Mouse (Mus musculus): ENCODE data around the gene Cgn. TPM values are rescaled to one million over a fixed set of nuclear protein-coding genes. Genes with fewer than 3 reads are reported as not detected.

The Cgn gene
- polyA plus RNA-seq, 1 experiment = 0.20 TPM

Other genes with a start within 250 kb of the Cgn start
- 0.77 and 2.3 TPM in 2 replicates for gene Snx27, start 203.8 kb downstream of the Cgn start, polyA plus RNA-seq (2012; ENCODE audit: insufficient read depth, low replicate concordance)
- not detected in 2 replicates for gene Gm10972, start 143.4 kb downstream of the Cgn start, polyA plus RNA-seq (2012; ENCODE audit: insufficient read depth, low replicate concordance)
- gene Tuft1, start 127.6 kb downstream of the Cgn start, polyA plus RNA-seq (2012; ENCODE audit: insufficient read depth, low replicate concordance) = 1.8 and 6.8 TPM in 2 replicates
- gene Selenbp2, start 92.9 kb downstream of the Cgn start, polyA plus RNA-seq (2012; ENCODE audit: insufficient read depth, low replicate concordance) = 0.23 TPM in 1 of 2 replicates, not detected in the other
- 18.3 and 29.1 TPM in 2 replicates for gene Pogz, start 51.1 kb upstream of the Cgn start, polyA plus RNA-seq (2012; ENCODE audit: insufficient read depth, low replicate concordance)
- gene Psmb4, start 100.5 kb upstream of the Cgn start, polyA plus RNA-seq (2012; ENCODE audit: insufficient read depth, low replicate concordance) = 186 and 205 TPM in 2 replicates
- gene Selenbp1, start 146.6 kb upstream of the Cgn start, polyA plus RNA-seq (2012; ENCODE audit: insufficient read depth, low replicate concordance) = 14.7 and 28.8 TPM in 2 replicates
- gene Rfx5, start 167.6 kb upstream of the Cgn start, polyA plus RNA-seq (2012; ENCODE audit: insufficient read depth, low replicate concordance) = 0.45 TPM in 1 of 2 replicates, not detected in the other
- gene Pi4kb, start 188.2 kb upstream of the Cgn start, polyA plus RNA-seq (2012; ENCODE audit: insufficient read depth, low replicate concordance) = 1.4 and 2.1 TPM in 2 replicates
- gene Zfp687, start 229.0 kb upstream of the Cgn start, polyA plus RNA-seq (2012; ENCODE audit: insufficient read depth, low replicate concordance) = 13.6 and 16.9 TPM in 2 replicates

All from megakaryocyte, embryonic 14.5 days (primary cell).